Mouse (Mus musculus): ENCODE data around the gene Cped1. TPM values are rescaled to one million over a fixed set of nuclear protein-coding genes. Genes with fewer than 3 reads are reported as not detected.
A peak's percentile ranks its signal among the peaks of the same experiment; 100 is the strongest.

Cped1 gene
- polyA plus RNA-seq, 1 experiment from 2014 or later = 26.6 TPM

DNA sequence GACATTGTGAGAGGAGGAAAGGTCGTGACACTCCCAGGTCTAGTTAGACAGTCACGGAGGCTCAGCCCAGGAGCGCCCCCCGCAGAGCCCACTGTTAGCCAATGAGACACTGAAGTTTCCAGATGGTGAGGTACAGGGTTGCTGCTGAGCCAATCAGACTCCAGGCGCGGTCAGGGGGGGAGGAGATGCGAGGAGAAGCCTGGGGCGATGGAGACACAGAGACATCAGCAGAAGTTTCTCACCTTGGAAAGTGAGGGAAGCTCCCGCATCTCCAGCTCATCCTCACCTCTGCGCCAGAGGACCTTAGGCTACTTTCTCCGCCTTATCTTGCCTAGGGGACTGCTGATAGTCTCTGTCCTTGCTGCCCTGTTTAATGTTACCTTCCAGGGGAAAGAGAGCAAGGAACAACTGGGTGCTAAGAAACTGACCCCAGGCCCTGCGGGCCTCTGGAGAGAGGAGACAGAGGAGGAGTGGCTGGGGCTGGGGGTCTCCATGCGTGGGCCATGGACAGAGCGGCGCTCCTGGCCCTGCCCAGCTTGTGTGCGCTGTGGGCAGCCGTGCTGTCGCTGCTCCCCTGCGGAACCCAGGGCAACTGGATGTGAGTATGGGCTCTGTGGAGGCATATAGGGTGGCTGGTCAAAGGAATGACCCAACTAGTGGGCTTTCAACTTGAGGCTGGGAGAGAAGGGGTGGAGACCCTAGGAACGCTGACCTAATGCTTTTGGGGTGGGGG lies 302.5 kb downstream of the Cped1 start, which contains the start of gene Wnt16:
TSS of gene Wnt16 (plus strand) at position 224 of the 733 bp plus-strand sequence.
- Histone ChIP-seq H3K4me2 (ENCODE audit: low read depth, low read length) (peak within 1 kb of the TSS; percentile 60), H3K27ac (ENCODE audit: low read length) (no peak within 1 kb of the TSS), H3K9ac (ENCODE audit: low read length) (peak within 1 kb of the TSS; percentile 61; the same call in 1 of the 2 replicates), H3K4me3 (replicated peaks; ENCODE audit: low read length) (peak within 1 kb of the TSS; percentile 49), H3K9me3 (replicated peaks; ENCODE audit: control insufficient read depth, low read length) (no peaks in the 10 kb centered on the region), H3K27me3 (ENCODE audit: control insufficient read depth, insufficient read depth, low read length) (peaks cover 17% of the 10 kb centered on the region), H3K36me3 (ENCODE audit: control insufficient read depth, insufficient read depth, low read length) (no peaks in the 10 kb centered on the region), H3K4me1 (ENCODE audit: control insufficient read depth, insufficient read depth, low read length) (peaks cover 3% of the 10 kb centered on the region; the same call in 1 of the 2 replicates)
- peak; percentile 67; the same call in 1 of the 2 replicates for ATAC-seq (ENCODE audit: insufficient read depth, low FRiP score)
- 4% methylated on average over 20 of the region's 20 CpGs for WGBS

DNA sequence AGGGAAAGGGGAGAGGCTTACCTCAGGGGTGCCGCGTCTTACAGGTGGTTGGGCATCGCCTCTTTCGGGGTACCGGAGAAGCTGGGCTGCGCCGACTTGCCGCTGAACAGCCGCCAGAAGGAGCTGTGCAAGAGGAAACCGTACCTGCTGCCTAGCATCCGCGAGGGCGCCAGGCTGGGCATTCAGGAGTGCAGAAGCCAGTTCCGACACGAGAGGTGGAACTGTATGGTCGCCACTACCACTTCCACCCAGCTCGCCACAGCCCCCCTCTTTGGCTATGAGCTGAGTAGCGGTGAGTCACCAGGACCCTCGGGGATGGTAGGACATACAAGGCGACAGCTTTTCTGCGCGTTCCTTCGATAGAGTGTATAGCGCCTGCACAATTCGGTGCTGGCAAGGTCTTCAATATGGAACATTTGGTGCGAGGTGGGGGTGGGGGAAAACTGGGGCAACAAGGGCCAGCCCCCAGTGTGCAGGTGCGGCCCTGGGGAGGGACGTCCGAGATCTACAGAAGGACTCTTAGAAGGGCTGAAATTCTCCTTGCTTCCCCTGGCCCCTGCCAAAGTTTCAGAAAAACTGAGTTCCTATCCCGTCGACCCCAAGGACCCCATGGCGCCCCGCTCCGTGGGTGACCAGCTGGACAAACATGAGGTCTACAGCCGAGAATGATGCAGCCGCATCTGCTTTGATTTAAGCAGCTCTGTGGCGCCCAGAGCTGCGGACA lies 303.2 kb downstream of the Cped1 start:
- H3K9ac ChIP-seq (ENCODE audit: low read length) = peak overlapping the region; percentile 61

DNA sequence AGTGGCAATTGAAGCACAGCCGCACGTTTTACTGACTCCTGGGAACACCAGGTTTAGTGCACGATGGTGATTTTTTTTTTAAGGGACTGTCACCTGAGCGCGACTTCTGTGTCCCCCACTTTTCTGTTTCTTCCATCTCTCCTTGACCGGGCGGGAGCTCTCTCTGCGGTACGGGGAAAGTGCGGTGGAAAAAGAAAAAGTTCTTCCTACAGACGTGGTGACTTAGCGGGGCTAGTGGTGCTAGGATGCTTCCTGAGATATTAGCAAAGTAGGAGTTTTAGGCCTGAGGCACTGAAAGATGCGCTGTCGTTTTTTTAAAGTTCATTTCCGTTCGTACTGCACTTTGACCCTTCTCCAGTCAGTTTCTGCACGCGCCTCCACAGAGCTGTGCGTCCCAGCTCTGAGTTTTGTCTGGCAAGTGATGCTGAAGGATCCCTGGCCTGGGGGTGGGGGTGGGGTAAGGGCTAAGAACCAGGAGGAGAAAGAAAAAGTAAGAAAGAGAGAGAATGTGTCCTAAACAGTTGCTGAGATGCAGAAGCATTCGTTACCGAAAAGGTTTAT lies 303.8 kb downstream of the Cped1 start:
- Histone ChIP-seq H3K27me3 (ENCODE audit: control insufficient read depth, insufficient read depth, low read length) (peaks cover 17% of the 10 kb centered on the region), H3K36me3 (ENCODE audit: control insufficient read depth, insufficient read depth, low read length) (no peaks in the 10 kb centered on the region), H3K9ac (ENCODE audit: low read length) (peak overlapping the region; percentile 61), H3K4me2 (ENCODE audit: low read depth, low read length) (peak overlapping the region; percentile 60), H3K9me3 (replicated peaks; ENCODE audit: control insufficient read depth, low read length) (no peaks in the 10 kb centered on the region), H3K4me1 (ENCODE audit: control insufficient read depth, insufficient read depth, low read length) (peaks cover 3% of the 10 kb centered on the region; the same call in 1 of the 2 replicates), H3K4me3 (replicated peaks; ENCODE audit: low read length) (peak overlapping the region; percentile 49), H3K27ac (ENCODE audit: low read length) (no peak overlapping the region)
- ATAC-seq (ENCODE audit: insufficient read depth, low FRiP score) = no peak
- WGBS = 4% methylated on average over 21 of the region's 21 CpGs

More for the DNA sequence above, 303.2 kb downstream of the Cped1 start:
- H3K36me3 ChIP-seq (ENCODE audit: control insufficient read depth, insufficient read depth, low read length) = no peaks in the 10 kb centered on the region
- peak overlapping the region; percentile 49 for H3K4me3 ChIP-seq (replicated peaks; ENCODE audit: low read length)
- peak; percentile 74 for ATAC-seq (ENCODE audit: insufficient read depth, low FRiP score)
- peaks cover 17% of the 10 kb centered on the region for H3K27me3 ChIP-seq (ENCODE audit: control insufficient read depth, insufficient read depth, low read length)
- no peaks in the 10 kb centered on the region for H3K9me3 ChIP-seq (replicated peaks; ENCODE audit: control insufficient read depth, low read length)
- 1% methylated on average over 38 of the region's 38 CpGs for WGBS
- peak overlapping the region; percentile 60 for H3K4me2 ChIP-seq (ENCODE audit: low read depth, low read length)
- H3K4me1 ChIP-seq (ENCODE audit: control insufficient read depth, insufficient read depth, low read length) = peaks cover 3% of the 10 kb centered on the region; the same call in 1 of the 2 replicates
- no peak overlapping the region for H3K27ac ChIP-seq (ENCODE audit: low read length)

DNA sequence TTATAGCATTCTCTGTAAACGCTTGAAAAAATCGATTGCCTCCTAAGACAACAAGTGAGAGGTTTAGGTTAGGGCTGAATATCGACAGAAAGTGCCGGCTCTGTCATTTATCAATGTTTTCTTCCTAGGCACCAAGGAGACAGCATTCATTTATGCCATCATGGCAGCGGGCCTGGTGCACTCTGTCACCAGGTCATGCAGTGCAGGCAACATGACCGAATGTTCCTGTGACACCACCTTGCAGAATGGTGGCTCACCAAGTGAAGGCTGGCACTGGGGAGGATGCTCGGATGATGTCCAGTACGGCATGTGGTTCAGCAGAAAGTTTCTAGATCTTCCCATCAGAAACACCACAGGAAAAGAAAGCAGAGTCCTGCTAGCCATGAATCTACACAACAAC lies 305.1 kb downstream of the Cped1 start:
- 67% methylated on average over 8 of the region's 8 CpGs for WGBS
- H3K27me3 ChIP-seq (ENCODE audit: control insufficient read depth, insufficient read depth, low read length) = peaks cover 17% of the 10 kb centered on the region
- H3K27ac ChIP-seq (ENCODE audit: low read length) = no peak overlapping the region
- no peak overlapping the region for H3K9ac ChIP-seq (ENCODE audit: low read length)
- H3K36me3 ChIP-seq (ENCODE audit: control insufficient read depth, insufficient read depth, low read length) = no peaks in the 10 kb centered on the region
- H3K4me1 ChIP-seq (ENCODE audit: control insufficient read depth, insufficient read depth, low read length) = peaks cover 3% of the 10 kb centered on the region; the same call in 1 of the 2 replicates
- H3K4me3 ChIP-seq (replicated peaks; ENCODE audit: low read length) = no peak overlapping the region
- H3K4me2 ChIP-seq (ENCODE audit: low read depth, low read length) = no peak overlapping the region
- H3K9me3 ChIP-seq (replicated peaks; ENCODE audit: control insufficient read depth, low read length) = no peaks in the 10 kb centered on the region
- no peak for ATAC-seq (ENCODE audit: insufficient read depth, low FRiP score)

DNA sequence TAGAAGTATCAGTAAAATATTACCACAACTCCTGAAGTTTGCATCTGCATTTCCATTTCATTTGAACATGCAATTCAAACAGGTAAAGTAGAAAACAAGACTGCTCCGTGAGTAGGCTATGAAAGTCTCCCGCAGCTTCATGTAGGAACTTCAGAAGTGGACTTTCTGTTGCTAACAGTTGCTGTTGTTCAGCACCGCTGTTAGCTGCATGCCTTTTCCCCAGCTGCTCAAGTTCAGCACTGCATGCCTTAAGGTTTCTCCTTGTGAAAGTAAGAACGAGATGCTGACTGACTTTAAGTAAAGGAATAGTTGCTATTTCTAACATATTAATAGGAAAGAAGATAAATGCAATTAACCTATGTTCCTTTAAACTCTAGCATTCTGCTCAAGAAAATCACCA lies 306.3 kb downstream of the Cped1 start:
- Histone ChIP-seq H3K27ac (ENCODE audit: low read length) (no peak overlapping the region), H3K9ac (ENCODE audit: low read length) (no peak overlapping the region), H3K9me3 (replicated peaks; ENCODE audit: control insufficient read depth, low read length) (no peaks in the 10 kb centered on the region), H3K4me2 (ENCODE audit: low read depth, low read length) (no peak overlapping the region), H3K36me3 (ENCODE audit: control insufficient read depth, insufficient read depth, low read length) (no peaks in the 10 kb centered on the region), H3K27me3 (ENCODE audit: control insufficient read depth, insufficient read depth, low read length) (peaks cover 17% of the 10 kb centered on the region), H3K4me1 (ENCODE audit: control insufficient read depth, insufficient read depth, low read length) (peaks cover 4% of the 10 kb centered on the region; the same call in 1 of the 2 replicates), H3K4me3 (replicated peaks; ENCODE audit: low read length) (no peak overlapping the region)
- WGBS = 31% methylated on average over 4 of the region's 4 CpGs
- no peak for ATAC-seq (ENCODE audit: insufficient read depth, low FRiP score)

DNA sequence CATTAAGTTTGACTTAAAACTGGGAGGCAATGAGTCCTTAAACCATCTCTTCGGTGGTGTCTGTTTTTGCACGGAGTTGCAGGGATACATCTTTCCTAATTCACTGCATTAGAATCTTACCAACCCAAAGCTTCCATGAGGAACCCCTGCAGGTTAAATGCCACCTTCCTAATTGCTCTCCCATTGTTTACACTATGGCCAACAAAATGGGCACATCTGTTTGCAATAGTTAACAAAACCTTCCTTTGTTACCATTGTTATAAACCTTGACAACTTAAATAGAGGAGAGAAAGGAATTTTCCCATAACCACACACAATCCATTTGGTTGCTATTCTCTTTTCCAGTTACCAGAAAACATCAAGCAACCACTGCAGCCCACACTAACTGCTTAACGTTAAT lies 308.2 kb downstream of the Cped1 start:
- Histone ChIP-seq H3K27ac (ENCODE audit: low read length) (no peak overlapping the region), H3K4me3 (replicated peaks; ENCODE audit: low read length) (no peak overlapping the region)
- no peak for ATAC-seq (ENCODE audit: insufficient read depth, low FRiP score)

DNA sequence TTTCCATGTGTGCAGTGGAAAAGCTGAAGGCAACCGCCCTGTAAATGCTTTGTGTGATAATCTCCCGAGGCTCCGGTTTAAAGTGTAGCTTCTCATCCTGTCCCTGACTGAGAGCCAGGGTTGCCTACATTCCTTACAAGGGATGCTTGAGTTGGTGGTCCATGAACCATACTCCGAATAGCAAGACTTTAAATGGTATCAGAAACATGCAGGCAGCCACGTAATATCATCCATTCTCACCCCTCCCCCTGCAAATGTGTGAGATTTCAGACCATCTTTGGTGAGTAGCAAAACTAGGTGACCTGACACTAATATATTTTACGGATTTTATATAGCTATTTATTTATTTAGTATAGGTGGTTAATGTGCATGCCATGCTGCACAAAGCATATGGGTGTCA lies 311.3 kb downstream of the Cped1 start:
- Histone ChIP-seq H3K27ac (ENCODE audit: low read length) (0 out of 2 replicates have a peak overlapping the region, but pooled peaks have one; percentile 1), H3K9me3 (replicated peaks; ENCODE audit: control insufficient read depth, low read length) (no peaks in the 10 kb centered on the region), H3K4me2 (ENCODE audit: low read depth, low read length) (no peak overlapping the region), H3K9ac (ENCODE audit: low read length) (no peak overlapping the region), H3K4me1 (ENCODE audit: control insufficient read depth, insufficient read depth, low read length) (peaks cover 3% of the 10 kb centered on the region), H3K4me3 (replicated peaks; ENCODE audit: low read length) (no peak overlapping the region), H3K36me3 (ENCODE audit: control insufficient read depth, insufficient read depth, low read length) (no peaks in the 10 kb centered on the region), H3K27me3 (ENCODE audit: control insufficient read depth, insufficient read depth, low read length) (no peaks in the 10 kb centered on the region)
- WGBS = 50% methylated on average over 6 of the region's 6 CpGs
- peak; percentile 56; the same call in 1 of the 2 replicates for ATAC-seq (ENCODE audit: insufficient read depth, low FRiP score)

More for the DNA sequence above, 308.2 kb downstream of the Cped1 start:
- WGBS = 56% methylated on average over 3 of the region's 3 CpGs
- Histone ChIP-seq H3K4me2 (ENCODE audit: low read depth, low read length) (no peak overlapping the region), H3K9me3 (replicated peaks; ENCODE audit: control insufficient read depth, low read length) (no peaks in the 10 kb centered on the region), H3K9ac (ENCODE audit: low read length) (no peak overlapping the region), H3K4me1 (ENCODE audit: control insufficient read depth, insufficient read depth, low read length) (peaks cover 6% of the 10 kb centered on the region), H3K36me3 (ENCODE audit: control insufficient read depth, insufficient read depth, low read length) (no peaks in the 10 kb centered on the region), H3K27me3 (ENCODE audit: control insufficient read depth, insufficient read depth, low read length) (peaks cover 7% of the 10 kb centered on the region)

DNA sequence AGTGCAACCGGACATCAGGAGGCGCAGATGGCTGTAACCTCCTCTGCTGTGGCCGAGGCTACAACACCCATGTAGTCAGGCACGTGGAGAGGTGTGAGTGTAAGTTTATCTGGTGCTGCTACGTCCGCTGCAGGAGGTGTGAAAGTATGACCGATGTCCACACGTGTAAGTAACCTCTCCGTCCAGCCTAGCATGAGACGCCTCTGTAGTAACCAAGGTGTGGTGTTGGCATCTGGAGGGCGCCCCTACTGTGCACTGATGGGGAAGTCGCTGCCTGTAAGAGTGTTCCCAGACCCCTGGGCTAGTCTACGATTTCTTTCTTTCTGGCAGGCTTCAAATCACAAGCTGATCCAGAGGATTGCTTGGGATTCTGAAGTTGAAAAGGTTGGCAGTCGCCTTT lies 312.3 kb downstream of the Cped1 start:
- no peaks in the 10 kb centered on the region for H3K27me3 ChIP-seq (ENCODE audit: control insufficient read depth, insufficient read depth, low read length)
- H3K9me3 ChIP-seq (replicated peaks; ENCODE audit: control insufficient read depth, low read length) = no peaks in the 10 kb centered on the region
- H3K27ac ChIP-seq (ENCODE audit: low read length) = 0 out of 2 replicates have a peak overlapping the region, but pooled peaks have one; percentile 18
- H3K36me3 ChIP-seq (ENCODE audit: control insufficient read depth, insufficient read depth, low read length) = no peaks in the 10 kb centered on the region
- peak overlapping the region; percentile 44 for H3K4me2 ChIP-seq (ENCODE audit: low read depth, low read length)
- peak overlapping the region; percentile 21 for H3K4me3 ChIP-seq (replicated peaks; ENCODE audit: low read length)
- 41% methylated on average over 14 of the region's 14 CpGs for WGBS
- ATAC-seq (ENCODE audit: insufficient read depth, low FRiP score) = no peak
- peak overlapping the region; percentile 43; the same call in 1 of the 2 replicates for H3K9ac ChIP-seq (ENCODE audit: low read length)
- peaks cover 3% of the 10 kb centered on the region for H3K4me1 ChIP-seq (ENCODE audit: control insufficient read depth, insufficient read depth, low read length)

All from stomach, embryonic 16.5 days (tissue).